Mouse (Mus musculus): ENCODE results near the gene Ttc8. TPM values are rescaled to one million over a fixed set of nuclear protein-coding genes. Genes with fewer than 3 reads are reported as not detected.

Ttc8 gene
- polyA plus RNA-seq, 1 experiment from 2014 or later, result 32.8 TPM

- Histone ChIP-seq H3K4me2 (replicated peaks) (no peak overlapping the region), H3K4me3 (replicated peaks) (no peak overlapping the region), H3K9me3 (replicated peaks) (no peaks in the 10 kb centered on the region), H3K27me3 (no peaks in the 10 kb centered on the region), H3K36me3 (no peaks in the 10 kb centered on the region), H3K4me1 (no peaks in the 10 kb centered on the region), H3K27ac (replicated peaks) (no peak overlapping the region), H3K9ac (no peak overlapping the region)
- no peak for ATAC-seq (ENCODE audit: insufficient number of reproducible peaks, low FRiP score, low TSS enrichment, low read depth)
- WGBS, result 72% methylated on average over 2 of the region's 2 CpGs
Observed at GRCm38 (mm10) chr12:99000310-99000709, 79.9 kb downstream of the Ttc8 start.

GRCm38 (mm10) chr12:99003046-99003445 is 82.7 kb downstream of the Ttc8 start:
- H3K27ac ChIP-seq (replicated peaks), result no peak overlapping the region
- WGBS, result 62% methylated on average over 4 of the region's 4 CpGs

GRCm38 (mm10) chr12:99004752-99005151 is 84.4 kb downstream of the Ttc8 start:
- Histone ChIP-seq H3K27ac (replicated peaks) (no peak overlapping the region), H3K9me3 (replicated peaks) (no peaks in the 10 kb centered on the region), H3K9ac (no peak overlapping the region), H3K4me1 (no peaks in the 10 kb centered on the region), H3K4me2 (replicated peaks) (no peak overlapping the region), H3K36me3 (no peaks in the 10 kb centered on the region), H3K27me3 (no peaks in the 10 kb centered on the region), H3K4me3 (replicated peaks) (no peak overlapping the region)
- 78% methylated on average over 2 of the region's 2 CpGs for WGBS
- ATAC-seq (ENCODE audit: insufficient number of reproducible peaks, low FRiP score, low TSS enrichment, low read depth), result no peak

More at GRCm38 (mm10) chr12:99003046-99003445, 82.7 kb downstream of the Ttc8 start:
- Histone ChIP-seq H3K36me3 (no peaks in the 10 kb centered on the region), H3K4me2 (replicated peaks) (no peak overlapping the region), H3K4me3 (replicated peaks) (no peak overlapping the region), H3K9me3 (replicated peaks) (no peaks in the 10 kb centered on the region), H3K4me1 (no peaks in the 10 kb centered on the region), H3K9ac (no peak overlapping the region), H3K27me3 (no peaks in the 10 kb centered on the region)
- no peak for ATAC-seq (ENCODE audit: insufficient number of reproducible peaks, low FRiP score, low TSS enrichment, low read depth)

GRCm38 (mm10) chr12:99008786-99009185 is 88.4 kb downstream of the Ttc8 start:
- ATAC-seq (ENCODE audit: insufficient number of reproducible peaks, low FRiP score, low TSS enrichment, low read depth), result no peak
- 0 out of 2 replicates have a peak, but pooled peaks cover 5% of the 10 kb centered on the region for H3K4me1 ChIP-seq
- H3K9ac ChIP-seq, result no peak overlapping the region
- H3K27ac ChIP-seq (replicated peaks), result no peak overlapping the region
- H3K4me2 ChIP-seq (replicated peaks), result no peak overlapping the region
- no peaks in the 10 kb centered on the region for H3K36me3 ChIP-seq
- H3K9me3 ChIP-seq (replicated peaks), result no peaks in the 10 kb centered on the region
- no peak overlapping the region for H3K4me3 ChIP-seq (replicated peaks)
- H3K27me3 ChIP-seq, result no peaks in the 10 kb centered on the region
- WGBS, result 76% methylated on average over 1 of the region's 1 CpGs

- no peaks in the 10 kb centered on the region for H3K36me3 ChIP-seq
- ATAC-seq (ENCODE audit: insufficient number of reproducible peaks, low FRiP score, low TSS enrichment, low read depth), result no peak
- H3K4me1 ChIP-seq, result 0 out of 2 replicates have a peak, but pooled peaks cover 5% of the 10 kb centered on the region
- H3K9me3 ChIP-seq (replicated peaks), result no peaks in the 10 kb centered on the region
- H3K27me3 ChIP-seq, result no peaks in the 10 kb centered on the region
- no peak overlapping the region for H3K4me2 ChIP-seq (replicated peaks)
- H3K9ac ChIP-seq, result no peak overlapping the region
- H3K27ac ChIP-seq (replicated peaks), result no peak overlapping the region
- H3K4me3 ChIP-seq (replicated peaks), result no peak overlapping the region
- 36% methylated on average over 4 of the region's 4 CpGs for WGBS
Observed at GRCm38 (mm10) chr12:99009430-99009829, 89.1 kb downstream of the Ttc8 start.

GRCm38 (mm10) chr12:99010044-99010443 is 89.7 kb downstream of the Ttc8 start:
- Histone ChIP-seq H3K4me3 (replicated peaks) (no peak overlapping the region), H3K27ac (replicated peaks) (no peak overlapping the region), H3K27me3 (no peaks in the 10 kb centered on the region), H3K9me3 (replicated peaks) (no peaks in the 10 kb centered on the region), H3K4me2 (replicated peaks) (no peak overlapping the region), H3K4me1 (0 out of 2 replicates have a peak, but pooled peaks cover 5% of the 10 kb centered on the region), H3K9ac (no peak overlapping the region), H3K36me3 (no peaks in the 10 kb centered on the region)
- 75% methylated on average over 6 of the region's 6 CpGs for WGBS
- ATAC-seq (ENCODE audit: insufficient number of reproducible peaks, low FRiP score, low TSS enrichment, low read depth), result no peak

GRCm38 (mm10) chr12:99011161-99011861 is 90.9 kb downstream of the Ttc8 start:
- H3K4me2 ChIP-seq (replicated peaks), result no peak overlapping the region
- no peak overlapping the region for H3K9ac ChIP-seq
- no peak for ATAC-seq (ENCODE audit: insufficient number of reproducible peaks, low FRiP score, low TSS enrichment, low read depth)
- 0 out of 2 replicates have a peak, but pooled peaks cover 5% of the 10 kb centered on the region for H3K4me1 ChIP-seq
- no peak overlapping the region for H3K4me3 ChIP-seq (replicated peaks)
- H3K27ac ChIP-seq (replicated peaks), result no peak overlapping the region
- H3K9me3 ChIP-seq (replicated peaks), result no peaks in the 10 kb centered on the region
- WGBS, result 12% methylated on average over 22 of the region's 22 CpGs
- no peaks in the 10 kb centered on the region for H3K36me3 ChIP-seq
- H3K27me3 ChIP-seq, result no peaks in the 10 kb centered on the region

- Histone ChIP-seq H3K36me3 (no peaks in the 10 kb centered on the region), H3K27me3 (no peaks in the 10 kb centered on the region), H3K9ac (no peak overlapping the region), H3K4me2 (replicated peaks) (no peak overlapping the region), H3K9me3 (replicated peaks) (no peaks in the 10 kb centered on the region), H3K4me3 (replicated peaks) (no peak overlapping the region), H3K4me1 (0 out of 2 replicates have a peak, but pooled peaks cover 5% of the 10 kb centered on the region), H3K27ac (replicated peaks) (no peak overlapping the region)
- no peak for ATAC-seq (ENCODE audit: insufficient number of reproducible peaks, low FRiP score, low TSS enrichment, low read depth)
- WGBS, result 86% methylated on average over 4 of the region's 4 CpGs
Observed at GRCm38 (mm10) chr12:99015870-99016269, 95.5 kb downstream of the Ttc8 start.

GRCm38 (mm10) chr12:99024430-99024960 is 104.1 kb downstream of the Ttc8 start:
- no peaks in the 10 kb centered on the region for H3K27me3 ChIP-seq
- H3K4me1 ChIP-seq, result 0 out of 2 replicates have a peak, but pooled peaks cover 5% of the 10 kb centered on the region
- H3K4me3 ChIP-seq (replicated peaks), result no peak overlapping the region
- no peaks in the 10 kb centered on the region for H3K9me3 ChIP-seq (replicated peaks)
- H3K9ac ChIP-seq, result no peak overlapping the region
- H3K36me3 ChIP-seq, result no peaks in the 10 kb centered on the region
- H3K27ac ChIP-seq (replicated peaks), result no peak overlapping the region
- 84% methylated on average over 6 of the region's 6 CpGs for WGBS
- ATAC-seq (ENCODE audit: insufficient number of reproducible peaks, low FRiP score, low TSS enrichment, low read depth), result no peak
- H3K4me2 ChIP-seq (replicated peaks), result no peak overlapping the region

GRCm38 (mm10) chr12:99026291-99026690 is 105.9 kb downstream of the Ttc8 start:
- no peak for ATAC-seq (ENCODE audit: insufficient number of reproducible peaks, low FRiP score, low TSS enrichment, low read depth)
- 62% methylated on average over 2 of the region's 2 CpGs for WGBS

GRCm38 (mm10) chr12:99028665-99029064 is 108.3 kb downstream of the Ttc8 start:
- no peaks in the 10 kb centered on the region for H3K36me3 ChIP-seq
- H3K4me2 ChIP-seq (replicated peaks), result no peak overlapping the region
- H3K27me3 ChIP-seq, result no peaks in the 10 kb centered on the region
- no peaks in the 10 kb centered on the region for H3K9me3 ChIP-seq (replicated peaks)
- 0 out of 2 replicates have a peak, but pooled peaks cover 5% of the 10 kb centered on the region for H3K4me1 ChIP-seq
- H3K9ac ChIP-seq, result no peak overlapping the region
- no peak for ATAC-seq (ENCODE audit: insufficient number of reproducible peaks, low FRiP score, low TSS enrichment, low read depth)
- no peak overlapping the region for H3K4me3 ChIP-seq (replicated peaks)
- no peak overlapping the region for H3K27ac ChIP-seq (replicated peaks)
- 44% methylated on average over 5 of the region's 5 CpGs for WGBS

More at GRCm38 (mm10) chr12:99026291-99026690, 105.9 kb downstream of the Ttc8 start:
- Histone ChIP-seq H3K36me3 (no peaks in the 10 kb centered on the region), H3K9ac (no peak overlapping the region), H3K9me3 (replicated peaks) (no peaks in the 10 kb centered on the region), H3K4me3 (replicated peaks) (no peak overlapping the region), H3K27me3 (no peaks in the 10 kb centered on the region), H3K4me1 (0 out of 2 replicates have a peak, but pooled peaks cover 5% of the 10 kb centered on the region), H3K27ac (replicated peaks) (no peak overlapping the region), H3K4me2 (replicated peaks) (no peak overlapping the region)

All from embryonic facial prominence, embryonic 15.5 days (tissue).